Mouse (Mus musculus) left cerebral cortex, adult 11 months (tissue): ENCODE measurements at regions not wholly inside any gene's neighbourhood (a gene's known extent, or its start where the extent isn't known, plus 50 kb on each side); places are given as distances from the start of the nearest gene placed in this dataset.

ENCODE experiments used
- DNase-seq: peaks from one replicate; pipeline ENCODE4 v3.0.0; 2022; ENCODE audit warnings: low spot score

DNA sequence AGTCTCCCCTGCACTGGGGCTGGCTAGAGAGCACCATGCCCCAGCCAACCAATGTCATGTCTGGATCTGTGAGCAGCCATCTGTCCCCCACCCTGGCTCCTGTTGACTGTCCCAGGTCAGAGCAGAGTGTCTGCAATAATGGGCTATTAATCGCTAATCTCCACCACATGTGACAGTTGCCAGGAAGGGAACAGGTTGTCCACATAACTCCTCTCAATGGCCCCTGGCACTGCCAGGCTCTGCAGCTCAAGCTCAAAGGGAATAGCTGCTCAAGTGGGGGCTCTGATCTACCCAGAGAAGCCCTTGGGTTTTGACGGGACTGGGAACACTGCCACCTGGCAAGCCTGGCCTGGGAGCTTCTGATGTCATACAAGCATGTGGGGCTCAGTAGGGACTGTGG is 231.4 kb downstream of the Cryba4 start:
- DNase-seq, result no peak

DNA sequence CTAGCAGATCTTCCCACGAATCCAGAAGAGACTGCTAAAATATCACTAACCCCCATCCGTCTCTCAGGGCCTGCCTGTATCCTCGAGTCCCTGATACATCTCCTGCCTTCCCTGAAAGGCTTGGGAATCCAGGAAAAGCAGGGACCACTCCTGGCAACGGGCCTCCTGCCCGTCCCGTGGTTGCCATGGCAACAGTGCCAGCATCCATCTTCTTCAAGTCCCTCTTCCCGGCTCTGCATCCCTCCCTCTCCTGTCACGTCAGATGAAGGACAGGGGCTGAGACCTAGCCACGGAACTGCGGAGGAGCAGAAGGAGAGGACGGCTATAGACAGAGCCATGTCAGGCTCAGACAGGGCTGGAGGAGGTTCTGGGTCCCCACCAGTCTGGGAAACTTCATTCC is 222.4 kb downstream of the Cryba4 start:
- DNase-seq, result no peak

DNA sequence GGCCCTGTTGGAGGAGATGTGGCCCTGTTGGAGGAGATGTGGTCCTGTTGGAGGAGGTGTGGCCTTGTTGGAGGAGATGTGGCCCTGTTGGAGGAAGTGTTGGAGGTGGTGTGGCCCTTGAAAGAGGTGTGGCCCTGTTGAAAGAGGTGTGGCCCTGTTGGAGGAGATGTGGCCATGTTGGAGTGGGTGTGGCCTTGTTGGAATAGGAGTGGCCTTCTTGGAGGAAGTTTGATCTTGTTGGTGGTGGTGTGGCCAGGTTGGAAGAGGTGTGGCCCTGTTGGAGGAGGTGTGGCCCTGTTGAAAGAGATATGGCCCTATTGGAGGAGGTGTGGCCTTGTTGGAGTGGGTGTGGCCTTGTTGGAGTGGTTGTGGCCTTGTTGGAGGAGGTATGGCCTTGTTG is 220.3 kb downstream of the Cryba4 start:
- no peak for DNase-seq

DNA sequence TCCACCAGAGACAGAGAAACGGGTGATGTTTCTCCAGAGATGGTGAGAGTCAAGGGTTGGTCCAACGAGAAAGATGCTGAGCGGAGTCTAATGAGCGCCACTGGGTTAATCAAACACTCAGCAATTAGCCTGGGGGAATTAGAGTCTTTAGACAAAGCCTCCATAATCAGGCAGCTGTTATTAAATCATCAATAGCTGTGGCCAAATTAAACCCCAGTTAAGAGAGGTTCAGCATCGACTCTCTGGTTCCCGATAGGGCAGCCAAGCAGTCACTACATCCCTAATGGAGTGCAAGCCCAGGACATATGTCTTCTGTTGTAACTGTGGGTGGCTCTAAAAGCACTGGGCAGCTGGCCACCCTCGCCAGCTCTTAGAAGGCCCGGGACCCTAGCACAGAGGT is 216.9 kb downstream of the Cryba4 start:
- no peak for DNase-seq

DNA sequence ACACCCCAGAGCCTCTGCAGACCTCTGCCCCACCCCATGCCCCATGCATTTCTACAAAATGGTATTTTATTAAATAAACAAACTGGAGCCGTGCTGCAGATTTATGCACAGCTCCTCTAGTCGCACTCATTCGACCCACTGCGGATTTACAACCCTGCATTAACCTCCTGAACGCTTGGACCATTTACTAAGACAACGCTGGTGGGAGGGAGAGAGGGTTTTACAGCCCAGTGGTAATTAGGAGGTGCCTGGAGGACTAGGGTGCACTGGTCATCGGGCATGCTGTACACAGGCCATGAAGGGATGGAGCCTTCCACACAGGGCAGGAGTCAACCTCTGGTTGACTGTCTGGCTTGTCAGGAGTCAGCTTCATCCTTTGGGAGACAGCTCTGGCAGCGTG is 215.2 kb downstream of the Cryba4 start:
- no peak for DNase-seq

DNA sequence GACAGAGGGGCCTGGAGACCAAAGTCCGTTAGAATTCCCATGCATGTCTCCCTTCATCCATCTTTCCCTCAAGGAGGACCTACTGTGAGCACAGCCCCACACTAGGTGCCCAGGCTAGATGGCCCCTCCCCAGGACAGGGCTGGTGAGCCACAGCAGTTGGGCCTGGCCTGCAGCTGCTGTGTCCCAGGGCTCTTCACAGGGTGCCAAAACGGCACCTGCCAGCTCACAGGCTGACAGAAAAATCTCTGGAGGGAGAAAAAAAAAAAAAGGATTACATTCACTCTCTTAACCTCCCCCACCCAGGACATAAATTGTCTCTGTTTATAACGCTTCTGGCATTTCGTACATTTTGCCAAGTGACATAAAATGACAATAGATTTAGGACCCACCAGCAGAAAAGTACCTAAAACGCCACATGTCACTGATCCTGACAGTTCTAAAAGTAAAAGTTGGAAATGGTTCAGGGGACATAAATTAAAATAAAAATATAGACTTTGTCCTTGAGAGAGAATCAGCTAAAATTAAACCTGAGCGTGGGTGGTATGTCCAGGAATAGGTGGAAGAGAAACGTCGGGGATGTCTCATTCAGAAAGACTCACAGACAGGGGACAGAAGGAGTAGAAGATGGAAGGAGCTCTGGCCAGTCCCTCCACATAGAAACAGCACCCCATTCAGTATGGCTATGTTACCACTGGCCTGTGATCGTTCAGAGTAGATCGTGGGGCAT is 212.5 kb downstream of the Cryba4 start:
- DNase-seq, result no peak

DNA sequence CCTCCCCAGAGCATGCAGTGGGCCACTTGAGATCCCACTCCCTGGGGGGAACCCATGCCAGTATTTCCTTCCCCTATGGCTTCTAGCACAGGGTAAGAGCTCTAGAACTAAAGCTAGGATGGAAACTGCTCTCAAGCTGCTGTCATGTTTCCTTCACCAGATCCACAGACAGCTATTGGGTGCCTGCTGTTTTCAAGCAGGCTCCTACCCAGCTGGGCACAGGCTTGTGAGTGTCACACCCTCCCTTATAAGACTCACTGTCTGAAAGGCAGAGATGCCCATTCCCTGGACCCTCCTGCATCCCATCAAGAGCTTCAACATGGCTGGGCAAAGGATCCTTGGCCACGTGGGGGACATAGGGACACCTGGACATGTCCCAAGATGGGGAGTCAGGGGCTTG is 211.6 kb downstream of the Cryba4 start:
- no peak for DNase-seq

DNA sequence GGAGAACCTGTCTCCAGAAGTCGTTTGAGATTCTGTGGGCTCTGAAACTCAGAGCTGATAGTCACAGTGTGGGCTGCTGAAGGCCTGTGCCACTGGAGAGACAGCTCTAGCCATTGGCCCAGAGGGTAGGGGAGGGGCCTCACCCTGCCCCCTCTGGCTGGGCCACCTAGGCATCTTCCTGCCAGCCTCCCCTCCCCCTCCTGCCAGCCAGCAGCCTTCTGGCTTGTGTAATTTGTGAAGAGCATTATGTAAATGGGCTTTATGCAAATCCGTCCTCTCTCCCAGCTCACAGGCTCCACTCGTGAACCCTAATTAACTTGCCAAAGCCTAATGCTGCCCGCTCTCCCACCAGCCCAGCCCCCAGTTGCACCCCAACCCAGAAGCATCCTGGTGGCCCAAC is 211.0 kb downstream of the Cryba4 start:
- DNase-seq, result no peak

DNA sequence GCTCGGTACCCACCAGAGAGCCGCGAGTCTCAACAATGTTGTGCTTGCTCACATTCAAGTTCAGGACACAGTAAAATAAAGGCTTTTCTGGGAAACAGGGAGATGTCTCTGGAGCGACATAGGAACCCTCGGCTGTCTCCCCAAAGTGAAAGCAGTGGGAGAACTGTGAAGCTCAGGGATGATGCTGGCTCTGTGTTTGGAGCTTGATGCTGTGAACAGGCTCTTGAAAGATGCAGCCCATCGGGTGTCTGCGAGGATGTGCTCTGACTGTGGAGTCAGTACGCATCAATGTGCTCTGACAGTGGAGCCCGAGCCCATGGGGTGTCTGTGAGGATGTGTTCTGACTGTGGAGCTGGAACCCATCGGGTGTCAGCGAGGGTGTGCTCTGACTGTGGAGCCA is 210.1 kb downstream of the Cryba4 start:
- DNase-seq, result no peak

DNA sequence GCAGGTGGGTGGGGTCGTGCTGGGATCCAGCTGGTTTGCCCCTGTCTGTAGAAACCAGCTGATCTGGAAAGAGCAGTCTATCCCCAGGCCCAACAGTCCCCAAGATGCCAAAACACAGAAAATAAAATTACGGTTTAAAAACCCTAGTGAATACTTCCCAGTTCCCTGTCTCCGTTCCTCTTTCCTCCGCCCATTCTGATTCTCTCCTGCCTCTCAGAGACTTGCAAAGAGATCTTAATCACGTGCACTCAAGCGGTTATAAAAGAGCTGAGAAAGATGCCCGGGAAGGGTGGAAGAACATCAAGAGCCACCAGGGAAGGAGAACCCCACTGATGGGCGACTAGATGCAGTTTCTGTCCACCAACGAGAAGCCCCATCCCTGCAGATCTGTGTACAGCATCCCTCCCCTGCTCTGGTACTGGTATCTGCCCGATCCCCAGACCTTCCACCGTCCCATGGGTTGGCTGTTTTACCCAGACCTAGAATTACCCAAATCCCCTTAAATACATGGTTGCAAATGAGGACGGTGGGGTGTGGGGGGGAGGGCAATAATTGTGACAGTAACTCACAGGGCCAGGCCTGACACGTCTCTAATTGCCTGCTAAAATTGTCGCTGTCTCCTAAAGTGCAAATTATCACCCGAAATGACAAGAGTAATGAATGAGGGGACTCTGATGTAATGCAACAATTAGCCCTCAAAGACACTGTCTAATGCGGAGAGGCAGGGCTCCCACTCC is 202.1 kb downstream of the Cryba4 start:
- no peak for DNase-seq

DNA sequence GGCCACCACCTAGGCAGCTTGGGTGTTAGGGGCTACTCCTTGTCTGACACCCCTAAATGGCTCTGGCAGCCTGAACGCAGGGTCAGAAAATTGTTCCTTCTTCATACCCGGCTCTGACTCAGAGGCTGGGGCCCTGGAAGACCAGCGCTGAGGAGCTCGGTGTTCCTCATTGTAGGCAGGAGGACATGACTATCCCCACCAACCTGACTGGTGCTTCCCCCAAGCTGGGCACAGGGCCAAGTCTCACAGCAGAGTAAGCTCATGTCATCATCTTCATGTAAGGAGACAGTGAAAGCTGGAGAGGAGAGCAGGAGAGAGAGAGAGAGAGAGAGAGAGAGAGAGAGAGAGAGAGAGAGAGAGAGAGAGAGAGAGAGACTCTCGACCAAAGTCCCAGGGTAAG is 201.4 kb downstream of the Cryba4 start:
- no peak for DNase-seq

DNA sequence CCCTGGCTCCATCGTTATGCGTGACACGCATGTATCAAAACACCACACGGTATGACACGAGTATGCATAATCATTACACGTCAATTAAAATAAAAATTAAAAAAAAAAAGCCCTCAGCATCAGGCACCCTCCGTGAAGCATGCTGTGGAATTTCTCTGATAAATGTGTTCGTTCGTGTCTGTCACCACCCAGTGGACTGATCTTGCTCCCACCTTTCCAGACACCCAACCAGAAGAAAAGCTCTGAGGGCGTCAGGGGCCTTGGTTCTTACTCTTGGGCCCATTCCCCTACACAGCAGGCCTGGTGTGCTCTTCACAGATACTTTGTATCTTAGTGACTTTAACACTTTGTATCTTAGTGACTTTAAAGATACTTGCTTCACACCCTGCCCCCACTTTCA is 200.5 kb downstream of the Cryba4 start:
- no peak for DNase-seq

DNA sequence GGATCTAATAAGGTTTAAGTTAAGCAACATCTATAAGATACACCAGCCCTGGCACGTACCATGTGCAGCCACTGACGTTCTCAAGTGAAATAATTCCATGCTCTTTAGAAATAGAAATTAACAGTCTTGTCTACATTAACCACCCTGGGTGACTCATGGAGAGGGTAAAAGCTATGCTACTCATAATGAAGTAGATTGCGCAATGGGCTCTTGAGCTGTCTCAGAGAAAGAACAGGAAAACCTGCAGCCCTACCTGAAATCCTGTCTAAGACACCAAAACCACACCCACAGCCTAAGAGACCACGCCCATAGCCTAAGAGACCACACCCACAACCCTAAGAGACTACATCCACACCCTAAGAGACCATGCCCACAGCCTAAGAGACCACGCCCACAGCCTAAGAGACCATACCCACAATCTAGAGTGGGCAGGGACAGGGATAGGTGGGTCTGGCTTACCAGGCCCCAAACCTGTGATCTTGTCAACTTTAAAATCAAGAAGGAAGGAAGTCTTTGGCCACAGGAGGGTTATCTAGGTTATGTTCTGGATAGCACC is 198.6 kb downstream of the Cryba4 start:
- no peak for DNase-seq

DNA sequence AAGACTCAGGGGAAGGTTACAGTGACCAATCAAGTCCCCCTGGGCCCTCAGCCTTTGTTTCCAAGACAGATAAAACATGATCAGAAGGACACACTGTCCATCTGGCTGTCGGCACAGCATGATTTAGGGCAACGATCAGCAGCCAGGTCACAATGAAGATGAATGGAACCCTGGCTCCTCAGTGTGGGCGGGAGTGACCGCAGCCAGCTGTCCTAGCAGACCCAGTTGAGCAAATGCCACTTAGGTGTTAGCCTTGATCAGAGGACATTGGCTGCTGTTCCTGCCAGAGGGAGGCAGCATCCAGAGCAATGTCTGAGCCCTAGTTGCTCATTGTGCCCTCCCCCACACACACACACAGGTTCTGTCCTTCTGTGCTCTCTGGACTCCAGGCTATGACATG is 197.3 kb downstream of the Cryba4 start:
- no peak for DNase-seq

DNA sequence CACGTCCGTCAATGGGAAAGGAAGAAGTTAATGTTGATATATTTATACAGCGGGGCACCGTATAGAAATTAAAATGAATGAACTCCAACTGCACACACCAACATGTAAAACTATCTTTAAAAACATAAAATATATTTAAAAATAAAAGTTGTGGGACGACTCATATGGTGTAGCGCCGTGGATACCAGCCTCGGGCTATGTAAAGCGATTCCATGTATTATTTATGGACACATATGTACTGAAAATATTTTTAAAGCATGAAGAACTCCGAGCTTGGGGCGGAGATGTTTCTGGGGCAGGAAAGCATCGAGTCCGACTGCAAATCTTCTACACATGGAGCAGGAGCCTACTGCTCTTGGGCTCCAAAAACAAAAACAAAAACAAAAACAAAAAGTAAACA is 182.4 kb downstream of the Cryba4 start:
- no peak for DNase-seq

DNA sequence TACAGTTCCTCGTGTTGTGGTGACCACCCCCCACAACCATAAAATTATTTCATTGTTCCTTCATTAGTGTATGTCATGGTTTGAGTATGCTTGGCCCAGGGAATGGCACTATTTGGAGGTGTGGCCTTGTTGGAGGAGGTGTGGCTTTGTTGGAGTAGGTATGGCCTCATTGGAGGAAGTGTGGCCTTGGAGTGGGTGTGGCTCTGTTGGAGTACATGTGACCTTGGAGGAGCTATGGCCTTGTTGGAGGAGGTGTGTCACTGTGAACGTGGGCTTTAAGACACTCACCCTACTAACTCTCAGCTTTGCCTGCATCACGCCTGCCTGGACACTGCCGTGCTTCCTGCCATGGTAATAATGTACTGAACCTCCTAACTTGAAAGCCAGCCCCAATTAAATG is 179.9 kb downstream of the Cryba4 start:
- no peak for DNase-seq

DNA sequence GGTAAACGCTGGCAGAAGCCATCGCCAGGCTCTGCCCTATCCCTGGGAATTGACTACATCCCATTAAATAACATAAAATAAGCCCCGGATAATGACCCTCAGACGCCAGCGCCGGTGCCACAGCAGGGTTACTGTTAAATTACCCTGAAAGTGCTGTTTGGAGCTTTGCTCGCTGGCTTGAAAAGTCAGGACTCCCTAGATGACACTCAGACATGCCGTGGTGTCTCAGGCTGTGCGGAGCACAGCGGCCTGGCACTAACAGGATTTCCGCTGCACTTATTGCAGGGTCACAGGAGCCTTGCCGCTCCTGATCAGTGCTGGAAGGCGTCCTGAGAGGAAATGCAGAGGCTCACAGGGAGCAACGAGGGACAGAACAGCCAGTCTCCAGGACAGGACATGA is 175.2 kb downstream of the Cryba4 start:
- no peak for DNase-seq

DNA sequence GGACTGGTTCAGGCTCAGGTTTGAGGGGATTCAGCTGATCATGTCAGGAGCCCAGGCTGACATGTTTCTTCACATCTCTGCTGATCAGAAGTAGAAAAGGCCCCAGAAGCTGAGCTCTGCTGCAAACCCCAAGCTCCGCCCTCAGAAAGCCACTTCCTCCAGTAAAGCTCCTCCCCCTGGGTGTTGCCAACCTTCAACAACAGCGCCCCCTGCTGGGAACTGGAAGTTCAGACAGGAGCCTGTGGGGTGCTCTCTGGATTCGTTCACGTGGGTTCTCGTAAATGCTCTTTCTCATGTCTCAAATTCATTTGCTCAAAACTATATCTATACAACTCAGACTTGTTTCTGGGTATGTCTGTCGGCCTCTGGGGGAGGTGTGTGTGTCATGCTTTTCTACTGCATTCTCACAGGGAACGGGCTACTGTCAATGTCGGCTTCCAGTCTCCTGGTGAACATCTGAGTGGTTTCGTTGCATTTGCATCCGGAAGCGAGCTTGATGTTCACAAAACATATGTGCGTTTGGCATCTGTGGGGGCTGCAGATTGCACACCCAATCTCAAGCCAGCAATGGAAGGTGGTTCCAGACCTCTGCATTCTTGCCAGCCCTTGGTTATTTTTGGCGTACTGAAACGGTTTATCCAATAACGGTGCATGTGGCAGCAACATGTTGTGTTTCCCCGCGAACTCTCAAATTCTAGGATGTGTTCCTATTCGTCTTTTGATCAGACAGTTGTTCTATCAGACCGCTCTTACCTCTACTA is 174.3 kb downstream of the Cryba4 start:
- DNase-seq, result no peak

DNA sequence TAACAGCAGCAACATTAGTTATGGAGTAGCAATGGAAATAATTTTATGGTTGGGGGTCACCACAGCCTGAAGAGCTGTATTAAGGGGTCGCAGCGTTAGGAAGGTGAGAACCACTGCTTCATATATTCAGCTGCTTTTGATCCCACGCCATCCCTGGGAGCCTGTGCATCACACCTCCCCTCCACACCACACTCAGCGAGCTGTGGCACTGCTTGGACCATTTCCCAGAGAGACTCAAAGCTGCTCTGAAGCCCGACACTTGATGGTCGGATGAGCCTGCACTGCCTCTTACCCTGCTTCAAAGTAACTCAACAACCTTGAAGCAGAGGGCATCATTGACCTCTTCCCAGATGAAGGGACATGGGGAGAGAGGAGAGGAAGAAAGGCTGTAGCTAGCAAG is 171.3 kb downstream of the Cryba4 start:
- DNase-seq, result no peak

DNA sequence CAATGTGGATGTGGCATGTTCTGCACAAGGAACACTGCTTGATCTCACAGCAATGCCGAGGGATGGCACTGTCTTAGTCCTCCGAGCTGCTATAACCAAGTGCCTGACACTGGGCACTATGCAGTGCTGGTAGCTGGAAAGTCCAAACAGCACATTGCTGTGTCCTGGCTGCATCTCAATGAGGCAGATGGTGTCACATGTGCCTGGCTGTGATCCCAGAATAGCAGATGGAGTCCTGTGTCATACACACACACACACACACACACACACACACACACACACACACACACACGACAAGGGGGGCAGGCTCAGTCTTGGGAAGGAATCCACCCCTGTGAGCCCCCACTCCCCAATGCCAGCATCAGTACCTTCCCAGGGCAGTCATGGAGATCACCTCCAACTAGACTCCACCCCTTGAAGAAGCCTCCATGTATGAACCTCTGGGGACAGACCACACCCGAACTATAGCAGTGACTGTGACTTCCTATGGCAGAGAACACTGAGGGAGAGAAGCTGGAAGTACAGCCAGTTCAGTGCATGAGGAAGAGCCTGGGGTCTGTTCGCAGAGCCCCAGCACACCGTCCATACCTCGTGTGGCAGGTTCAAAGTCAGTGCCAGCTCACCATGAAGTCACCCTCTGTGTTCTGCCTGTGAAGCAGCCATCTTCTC is 160.3 kb downstream of the Cryba4 start:
- peak; percentile 15 for DNase-seq

DNA sequence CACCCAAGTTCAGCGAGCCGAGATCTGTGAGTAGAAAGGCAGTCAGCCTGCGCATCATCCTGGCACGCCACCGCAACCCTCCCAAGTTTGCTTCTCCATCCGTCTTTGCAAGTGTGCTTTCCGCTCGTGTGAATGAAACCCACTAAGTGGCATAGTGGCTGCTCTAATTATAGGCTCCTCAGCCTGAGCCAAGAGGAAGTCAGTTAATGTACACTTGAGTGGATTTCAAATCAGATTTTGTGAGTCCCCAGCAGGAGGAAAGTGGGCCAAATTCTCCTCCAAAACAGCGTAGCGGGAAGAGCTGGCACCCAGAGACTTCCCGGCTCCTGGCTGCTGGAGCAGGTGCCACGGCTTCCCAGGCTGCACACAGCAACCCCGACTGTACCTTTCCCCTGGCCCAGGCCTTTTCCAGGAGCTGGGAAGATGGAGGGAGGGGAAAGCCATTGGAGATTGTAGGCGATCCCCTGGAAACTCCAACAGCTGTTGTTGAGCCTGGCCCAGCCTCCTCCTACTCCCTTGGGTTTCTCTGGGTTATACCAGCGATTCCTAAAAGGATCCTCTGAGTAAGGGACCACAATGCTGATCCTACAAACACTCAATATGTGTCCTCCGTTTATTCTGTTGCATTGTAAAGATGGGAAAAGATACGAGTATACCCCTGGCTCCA is 158.3 kb downstream of the Cryba4 start:
- DNase-seq, result peak; percentile 34
